Mouse (Mus musculus): ENCODE data around the gene Nes. TPM values are rescaled to one million over a fixed set of nuclear protein-coding genes. Genes with fewer than 3 reads are reported as not detected.
A peak's percentile ranks its signal among the peaks of the same experiment; 100 is the strongest.

The Nes gene
- polyA plus RNA-seq, 1 experiment from 2014 or later = 1.4 TPM

- peaks cover 48% of the 10 kb centered on the region for H3K27me3 ChIP-seq (ENCODE audit: control insufficient read depth, insufficient read depth, low read depth, low read length)
- H3K9ac ChIP-seq (ENCODE audit: low read depth, low read length) = no peak overlapping the region
- no peak overlapping the region for H3K4me2 ChIP-seq (ENCODE audit: low read depth, low read length)
- H3K27ac ChIP-seq (ENCODE audit: low read length) = no peak overlapping the region
- H3K36me3 ChIP-seq (ENCODE audit: control insufficient read depth, insufficient read depth) = no peaks in the 10 kb centered on the region
- no peak for ATAC-seq (ENCODE audit: low read depth)
- WGBS (ENCODE audit: insufficient replicate concordance) = 55% methylated on average over 12 of the region's 12 CpGs
- peaks cover 9% of the 10 kb centered on the region for H3K4me1 ChIP-seq (ENCODE audit: control insufficient read depth, low read depth, low read length)
- H3K9me3 ChIP-seq (replicated peaks; ENCODE audit: control insufficient read depth, low read length) = no peaks in the 10 kb centered on the region
- no peak overlapping the region for H3K4me3 ChIP-seq (ENCODE audit: low read depth, low read length)
Measured at GRCm38 (mm10) chr3:87974381-87974987, 3.6 kb downstream of the Nes start.

GRCm38 (mm10) chr3:87979493-87979892 is 8.6 kb downstream of the Nes start:
- 67% methylated on average over 5 of the region's 5 CpGs for WGBS (ENCODE audit: insufficient replicate concordance)
- ATAC-seq (ENCODE audit: low read depth) = no peak

GRCm38 (mm10) chr3:87980085-87980484 is 9.2 kb downstream of the Nes start:
- Histone ChIP-seq H3K9ac (ENCODE audit: low read depth, low read length) (no peak overlapping the region), H3K9me3 (replicated peaks; ENCODE audit: control insufficient read depth, low read length) (no peaks in the 10 kb centered on the region), H3K27ac (ENCODE audit: low read length) (no peak overlapping the region), H3K27me3 (ENCODE audit: control insufficient read depth, insufficient read depth, low read depth, low read length) (no peaks in the 10 kb centered on the region), H3K36me3 (ENCODE audit: control insufficient read depth, insufficient read depth) (no peaks in the 10 kb centered on the region), H3K4me1 (ENCODE audit: control insufficient read depth, low read depth, low read length) (peaks cover 7% of the 10 kb centered on the region), H3K4me2 (ENCODE audit: low read depth, low read length) (no peak overlapping the region), H3K4me3 (ENCODE audit: low read depth, low read length) (no peak overlapping the region)
- no peak for ATAC-seq (ENCODE audit: low read depth)
- 46% methylated on average over 3 of the region's 3 CpGs for WGBS (ENCODE audit: insufficient replicate concordance)

More at GRCm38 (mm10) chr3:87979493-87979892, 8.6 kb downstream of the Nes start:
- Histone ChIP-seq H3K9ac (ENCODE audit: low read depth, low read length) (no peak overlapping the region), H3K4me2 (ENCODE audit: low read depth, low read length) (no peak overlapping the region), H3K4me1 (ENCODE audit: control insufficient read depth, low read depth, low read length) (peaks cover 7% of the 10 kb centered on the region), H3K9me3 (replicated peaks; ENCODE audit: control insufficient read depth, low read length) (no peaks in the 10 kb centered on the region), H3K4me3 (ENCODE audit: low read depth, low read length) (no peak overlapping the region), H3K27ac (ENCODE audit: low read length) (no peak overlapping the region), H3K27me3 (ENCODE audit: control insufficient read depth, insufficient read depth, low read depth, low read length) (0 out of 2 replicates have a peak, but pooled peaks cover 3% of the 10 kb centered on the region), H3K36me3 (ENCODE audit: control insufficient read depth, insufficient read depth) (no peaks in the 10 kb centered on the region)

GRCm38 (mm10) chr3:87980728-87981127 is 9.8 kb downstream of the Nes start:
- 64% methylated on average over 5 of the region's 5 CpGs for WGBS (ENCODE audit: insufficient replicate concordance)
- Histone ChIP-seq H3K4me2 (ENCODE audit: low read depth, low read length) (no peak overlapping the region), H3K36me3 (ENCODE audit: control insufficient read depth, insufficient read depth) (no peaks in the 10 kb centered on the region), H3K9me3 (replicated peaks; ENCODE audit: control insufficient read depth, low read length) (no peaks in the 10 kb centered on the region), H3K4me3 (ENCODE audit: low read depth, low read length) (no peak overlapping the region), H3K4me1 (ENCODE audit: control insufficient read depth, low read depth, low read length) (peaks cover 7% of the 10 kb centered on the region), H3K9ac (ENCODE audit: low read depth, low read length) (no peak overlapping the region), H3K27ac (ENCODE audit: low read length) (no peak overlapping the region), H3K27me3 (ENCODE audit: control insufficient read depth, insufficient read depth, low read depth, low read length) (no peaks in the 10 kb centered on the region)
- ATAC-seq (ENCODE audit: low read depth) = no peak

- Histone ChIP-seq H3K4me3 (ENCODE audit: low read depth, low read length) (no peak overlapping the region), H3K9me3 (replicated peaks; ENCODE audit: control insufficient read depth, low read length) (no peaks in the 10 kb centered on the region), H3K4me1 (ENCODE audit: control insufficient read depth, low read depth, low read length) (peaks cover 7% of the 10 kb centered on the region), H3K36me3 (ENCODE audit: control insufficient read depth, insufficient read depth) (no peaks in the 10 kb centered on the region), H3K27me3 (ENCODE audit: control insufficient read depth, insufficient read depth, low read depth, low read length) (peaks cover 2% of the 10 kb centered on the region; the same call in 1 of the 2 replicates), H3K27ac (ENCODE audit: low read length) (no peak overlapping the region), H3K9ac (ENCODE audit: low read depth, low read length) (no peak overlapping the region), H3K4me2 (ENCODE audit: low read depth, low read length) (no peak overlapping the region)
- no peak for ATAC-seq (ENCODE audit: low read depth)
- 50% methylated on average over 6 of the region's 6 CpGs for WGBS (ENCODE audit: insufficient replicate concordance)
Measured at GRCm38 (mm10) chr3:87981214-87981760, 10.4 kb downstream of the Nes start.

GRCm38 (mm10) chr3:87981894-87982835 is 11.3 kb downstream of the Nes start:
- Histone ChIP-seq H3K4me2 (ENCODE audit: low read depth, low read length) (no peak overlapping the region), H3K9ac (ENCODE audit: low read depth, low read length) (no peak overlapping the region), H3K4me1 (ENCODE audit: control insufficient read depth, low read depth, low read length) (peaks cover 7% of the 10 kb centered on the region)

GRCm38 (mm10) chr3:87982836-87983601 is 12.1 kb downstream of the Nes start:
- H3K27ac ChIP-seq (ENCODE audit: low read length) = peak overlapping the region; percentile 75
- H3K4me1 ChIP-seq (ENCODE audit: control insufficient read depth, low read depth, low read length) = peaks cover 9% of the 10 kb centered on the region
- peaks cover 7% of the 10 kb centered on the region; the same call in 1 of the 2 replicates for H3K27me3 ChIP-seq (ENCODE audit: control insufficient read depth, insufficient read depth, low read depth, low read length)
- H3K4me3 ChIP-seq (ENCODE audit: low read depth, low read length) = no peak overlapping the region
- 0 out of 2 replicates have a peak overlapping the region, but pooled peaks have one; percentile 8 for H3K4me2 ChIP-seq (ENCODE audit: low read depth, low read length)
- H3K9me3 ChIP-seq (replicated peaks; ENCODE audit: control insufficient read depth, low read length) = no peaks in the 10 kb centered on the region
- 11% methylated on average over 13 of the region's 13 CpGs for WGBS (ENCODE audit: insufficient replicate concordance)
- peak; percentile 60 for ATAC-seq (ENCODE audit: low read depth)
- no peak overlapping the region for H3K9ac ChIP-seq (ENCODE audit: low read depth, low read length)
- no peaks in the 10 kb centered on the region for H3K36me3 ChIP-seq (ENCODE audit: control insufficient read depth, insufficient read depth)

More at GRCm38 (mm10) chr3:87981894-87982835, 11.3 kb downstream of the Nes start:
- Histone ChIP-seq H3K9me3 (replicated peaks; ENCODE audit: control insufficient read depth, low read length) (no peaks in the 10 kb centered on the region), H3K4me3 (ENCODE audit: low read depth, low read length) (no peak overlapping the region), H3K27ac (ENCODE audit: low read length) (peak overlapping the region; percentile 75), H3K36me3 (ENCODE audit: control insufficient read depth, insufficient read depth) (no peaks in the 10 kb centered on the region), H3K27me3 (ENCODE audit: control insufficient read depth, insufficient read depth, low read depth, low read length) (peaks cover 5% of the 10 kb centered on the region; the same call in 1 of the 2 replicates)
- WGBS (ENCODE audit: insufficient replicate concordance) = 30% methylated on average over 12 of the region's 12 CpGs
- peak; percentile 25 for ATAC-seq (ENCODE audit: low read depth)

- Histone ChIP-seq H3K4me1 (ENCODE audit: control insufficient read depth, low read depth, low read length) (peaks cover 12% of the 10 kb centered on the region), H3K27ac (ENCODE audit: low read length) (no peak overlapping the region), H3K9ac (ENCODE audit: low read depth, low read length) (no peak overlapping the region)
Measured at GRCm38 (mm10) chr3:87983627-87984026, 12.7 kb downstream of the Nes start.

More at GRCm38 (mm10) chr3:87983627-87984026, 12.7 kb downstream of the Nes start:
- no peaks in the 10 kb centered on the region for H3K9me3 ChIP-seq (replicated peaks; ENCODE audit: control insufficient read depth, low read length)
- no peaks in the 10 kb centered on the region for H3K36me3 ChIP-seq (ENCODE audit: control insufficient read depth, insufficient read depth)
- ATAC-seq (ENCODE audit: low read depth) = no peak
- whole genome bisulfite sequencing (ENCODE audit: insufficient replicate concordance) = 47% methylated on average over 6 of the region's 6 CpGs
- peaks cover 10% of the 10 kb centered on the region for H3K27me3 ChIP-seq (ENCODE audit: control insufficient read depth, insufficient read depth, low read depth, low read length)
- H3K4me3 ChIP-seq (ENCODE audit: low read depth, low read length) = no peak overlapping the region
- 0 out of 2 replicates have a peak overlapping the region, but pooled peaks have one; percentile 8 for H3K4me2 ChIP-seq (ENCODE audit: low read depth, low read length)

All from liver, embryonic 16.5 days (tissue).